Mouse (Mus musculus) neural tube, embryonic 13.5 days (tissue): ENCODE data around the gene Polm. TPM values are rescaled to one million over a fixed set of nuclear protein-coding genes. Genes with fewer than 3 reads are reported as not detected.

ENCODE experiments used
- ATAC-seq: fragments of 200-750 bp; cut with Nextera tagmentation; 2 replicates; pipeline ENCODE4 v1.8.0; 2017; ENCODE audit warnings: low read depth, mild to moderate bottlenecking, moderate TSS enrichment, moderate library complexity
- H3K27ac ChIP-seq: fragments of 300-500 bp; sonication (generic); replicated peaks from 2 replicates; pipeline ENCODE4 v1.5.1; 2015; ENCODE audit warnings: moderate library complexity, mild to moderate bottlenecking, inconsistent platforms
- H3K27me3 ChIP-seq: fragments of 300-500 bp; sonication (generic); 2 replicates; pipeline ENCODE4 v1.6.1; 2015; ENCODE audit warnings: mild to moderate bottlenecking, inconsistent platforms
- H3K36me3 ChIP-seq: fragments of 300-500 bp; sonication (generic); 2 replicates; pipeline ENCODE4 v1.6.1; 2015; ENCODE audit warnings: mild to moderate bottlenecking, inconsistent platforms
- H3K4me1 ChIP-seq: fragments of 300-500 bp; sonication (generic); replicated peaks from 2 replicates; pipeline ENCODE4 v1.6.1; 2015; ENCODE audit warnings: inconsistent platforms
- H3K4me2 ChIP-seq: fragments of 300-500 bp; sonication (generic); 2 replicates; pipeline ENCODE4 v1.6.1; 2015; ENCODE audit warnings: inconsistent platforms, mild to moderate bottlenecking, moderate library complexity
- H3K4me3 ChIP-seq: fragments of 300-500 bp; sonication (generic); 2 replicates; pipeline ENCODE4 v1.5.1; 2015; ENCODE audit warnings: mild to moderate bottlenecking, inconsistent platforms
- H3K9ac ChIP-seq: fragments of 300-500 bp; sonication (generic); 2 replicates; pipeline ENCODE4 v1.6.1; 2015; ENCODE audit warnings: moderate library complexity, mild to moderate bottlenecking, inconsistent platforms
- H3K9me3 ChIP-seq: fragments of 300-500 bp; sonication (generic); 2 replicates; pipeline ENCODE4 v1.6.1; 2016; ENCODE audit warnings: inconsistent platforms
- WGBS: fragments of 180-500 bp; shearing (Covaris S2); methylation state at CpG from one replicate; pipeline ENCODE4 v1.1.7; 2015; 5-methylcytosine and 5-hydroxymethylcytosine counted together
- polyA plus RNA-seq: library from polyadenylated mRNA; unstranded; fragments of >200 nt; fragmentation: Nextera tagmentation; extraction: Ambion mirVana; gene quantifications from 2 replicates; pipeline ENCODE4 v1.2.1, GENCODE M21; 2015

The Polm gene
- polyA plus RNA-seq, 1 experiment from 2014 or later: 5.0 TPM

- Histone ChIP-seq H3K27ac (no peak overlapping the region), H3K4me1 (no peaks in the 10 kb centered on the region), H3K27me3 (no peaks in the 10 kb centered on the region), H3K4me3 (no peak overlapping the region), H3K36me3 (peaks cover 66% of the 10 kb centered on the region), H3K4me2 (no peak overlapping the region), H3K9me3 (no peaks in the 10 kb centered on the region), H3K9ac (no peak overlapping the region)
- no peak for ATAC-seq
- 87% methylated on average over 17 of the region's 17 CpGs for WGBS
Observed at GRCm38 (mm10) chr11:5799621-5800490, 38.0 kb downstream of the Polm start.

- Histone ChIP-seq H3K27me3 (no peaks in the 10 kb centered on the region), H3K9me3 (no peaks in the 10 kb centered on the region), H3K9ac (no peak overlapping the region), H3K4me2 (no peak overlapping the region), H3K36me3 (peaks cover 85% of the 10 kb centered on the region), H3K27ac (no peak overlapping the region), H3K4me3 (no peak overlapping the region), H3K4me1 (no peaks in the 10 kb centered on the region)
- no peak for ATAC-seq
- WGBS: 95% methylated on average over 5 of the region's 5 CpGs
Observed at GRCm38 (mm10) chr11:5797928-5798327, 39.9 kb downstream of the Polm start.

- Histone ChIP-seq H3K9ac (no peak overlapping the region), H3K9me3 (no peaks in the 10 kb centered on the region), H3K4me1 (no peaks in the 10 kb centered on the region), H3K27me3 (no peaks in the 10 kb centered on the region), H3K27ac (no peak overlapping the region), H3K36me3 (peaks cover 90% of the 10 kb centered on the region), H3K4me3 (no peak overlapping the region), H3K4me2 (no peak overlapping the region)
- no peak for ATAC-seq
- WGBS: 84% methylated on average over 11 of the region's 11 CpGs
Observed at GRCm38 (mm10) chr11:5797371-5797770, 40.4 kb downstream of the Polm start.

- Histone ChIP-seq H3K27me3 (no peaks in the 10 kb centered on the region), H3K4me2 (no peak overlapping the region), H3K36me3 (peaks cover 95% of the 10 kb centered on the region), H3K4me3 (no peak overlapping the region), H3K4me1 (no peaks in the 10 kb centered on the region), H3K9ac (no peak overlapping the region), H3K9me3 (no peaks in the 10 kb centered on the region), H3K27ac (no peak overlapping the region)
- WGBS: 91% methylated on average over 15 of the region's 15 CpGs
- no peak for ATAC-seq
Observed at GRCm38 (mm10) chr11:5796939-5797338, 40.9 kb downstream of the Polm start.

- H3K27me3 ChIP-seq: no peaks in the 10 kb centered on the region
- no peak overlapping the region for H3K4me2 ChIP-seq
- H3K36me3 ChIP-seq: peaks cover 93% of the 10 kb centered on the region
- no peak overlapping the region for H3K4me3 ChIP-seq
- no peak overlapping the region for H3K9ac ChIP-seq
- H3K27ac ChIP-seq: no peak overlapping the region
- 0 out of 2 replicates have a peak, but pooled peaks cover 4% of the 10 kb centered on the region for H3K4me1 ChIP-seq
- no peaks in the 10 kb centered on the region for H3K9me3 ChIP-seq
- ATAC-seq: no peak
- WGBS: 94% methylated on average over 7 of the region's 7 CpGs
Observed at GRCm38 (mm10) chr11:5795706-5796105, 42.1 kb downstream of the Polm start.

GRCm38 (mm10) chr11:5795290-5795689 lies 42.5 kb downstream of the Polm start:
- no peak for ATAC-seq
- 92% methylated on average over 9 of the region's 9 CpGs for WGBS
- H3K27ac ChIP-seq: no peak overlapping the region

GRCm38 (mm10) chr11:5790431-5790830 lies 47.4 kb downstream of the Polm start:
- no peak overlapping the region for H3K9ac ChIP-seq
- no peak overlapping the region for H3K4me2 ChIP-seq
- peaks cover 42% of the 10 kb centered on the region for H3K36me3 ChIP-seq
- peaks cover 33% of the 10 kb centered on the region for H3K4me1 ChIP-seq
- no peak overlapping the region for H3K4me3 ChIP-seq
- no peak overlapping the region for H3K27ac ChIP-seq
- no peaks in the 10 kb centered on the region for H3K9me3 ChIP-seq
- ATAC-seq: no peak
- H3K27me3 ChIP-seq: no peaks in the 10 kb centered on the region
- 97% methylated on average over 1 of the region's 1 CpGs for WGBS

More at GRCm38 (mm10) chr11:5795290-5795689, 42.5 kb downstream of the Polm start:
- H3K4me2 ChIP-seq: no peak overlapping the region
- H3K36me3 ChIP-seq: peaks cover 89% of the 10 kb centered on the region
- no peak overlapping the region for H3K4me3 ChIP-seq
- no peak overlapping the region for H3K9ac ChIP-seq
- peaks cover 8% of the 10 kb centered on the region; the same call in 1 of the 2 replicates for H3K4me1 ChIP-seq
- no peaks in the 10 kb centered on the region for H3K27me3 ChIP-seq
- H3K9me3 ChIP-seq: no peaks in the 10 kb centered on the region

- Histone ChIP-seq H3K36me3 (peaks cover 36% of the 10 kb centered on the region), H3K9me3 (no peaks in the 10 kb centered on the region), H3K9ac (0 out of 2 replicates have a peak overlapping the region, but pooled peaks have one; percentile 95), H3K4me2 (peak overlapping the region; percentile 79), H3K27ac (no peak overlapping the region), H3K27me3 (no peaks in the 10 kb centered on the region), H3K4me3 (peak overlapping the region; percentile 86), H3K4me1 (peaks cover 33% of the 10 kb centered on the region)
- 93% methylated on average over 3 of the region's 3 CpGs for WGBS
- ATAC-seq: no peak
Observed at GRCm38 (mm10) chr11:5789754-5790333, 48.0 kb downstream of the Polm start.

GRCm38 (mm10) chr11:5789071-5789753 lies 48.6 kb downstream of the Polm start:
- Histone ChIP-seq H3K4me1 (peaks cover 33% of the 10 kb centered on the region), H3K36me3 (peaks cover 30% of the 10 kb centered on the region), H3K9me3 (no peaks in the 10 kb centered on the region), H3K27me3 (no peaks in the 10 kb centered on the region), H3K27ac (peak overlapping the region; percentile 91), H3K4me3 (peak overlapping the region; percentile 86), H3K4me2 (peak overlapping the region; percentile 79), H3K9ac (peak overlapping the region; percentile 95)
- ATAC-seq: no peak; the same call in 1 of the 2 replicates
- WGBS: 77% methylated on average over 6 of the region's 6 CpGs

GRCm38 (mm10) chr11:5788056-5789014 lies 49.5 kb downstream of the Polm start, which contains the start of gene Dbnl:
Gene Dbnl, plus strand, starts transcription at chr11:5788488.
- Histone ChIP-seq H3K4me2 (peak within 1 kb of the TSS; percentile 79), H3K27ac (peak within 1 kb of the TSS; percentile 91), H3K36me3 (peaks cover 21% of the 10 kb centered on the region), H3K4me1 (peaks cover 33% of the 10 kb centered on the region), H3K4me3 (peak within 1 kb of the TSS; percentile 86), H3K9me3 (no peaks in the 10 kb centered on the region), H3K9ac (peak within 1 kb of the TSS; percentile 95), H3K27me3 (no peaks in the 10 kb centered on the region)
- ATAC-seq: peak; percentile 97
- under 1% methylated on average over 74 of the region's 74 CpGs for WGBS

- peaks cover 15% of the 10 kb centered on the region for H3K36me3 ChIP-seq
- peak overlapping the region; percentile 86 for H3K4me3 ChIP-seq
- H3K27ac ChIP-seq: peak overlapping the region; percentile 91
- ATAC-seq: no peak
- H3K9me3 ChIP-seq: no peaks in the 10 kb centered on the region
- H3K27me3 ChIP-seq: no peaks in the 10 kb centered on the region
- peaks cover 33% of the 10 kb centered on the region for H3K4me1 ChIP-seq
- WGBS: 40% methylated on average over 8 of the region's 8 CpGs
- peak overlapping the region; percentile 95 for H3K9ac ChIP-seq
- peak overlapping the region; percentile 79 for H3K4me2 ChIP-seq
Observed at GRCm38 (mm10) chr11:5787671-5788055, 50.2 kb downstream of the Polm start.
